Mouse (Mus musculus) intestine, embryonic 15.5 days (tissue): ENCODE results near the gene Tenm4. TPM values are rescaled to one million over a fixed set of nuclear protein-coding genes. Genes with fewer than 3 reads are reported as not detected.
A peak's percentile ranks its signal among the peaks of the same experiment; 100 is the strongest.

Source experiments
- ATAC-seq: fragments of 200-750 bp; cut with Nextera tagmentation; 2 replicates; pipeline ENCODE4 v1.8.0; 2017; ENCODE audit warnings: moderate TSS enrichment, moderate library complexity
- H3K27ac ChIP-seq: fragments of 300-500 bp; sonication (generic); 2 replicates; pipeline ENCODE4 v1.5.1; 2015; ENCODE audit warnings: mild to moderate bottlenecking, inconsistent platforms
- H3K27me3 ChIP-seq: fragments of 300-500 bp; sonication (generic); replicated peaks from 2 replicates; pipeline ENCODE4 v1.6.1; 2015; ENCODE audit warnings: inconsistent platforms
- H3K36me3 ChIP-seq: fragments of 300-500 bp; sonication (generic); 2 replicates; pipeline ENCODE4 v1.6.1; 2015; ENCODE audit warnings: inconsistent platforms
- H3K4me1 ChIP-seq: fragments of 300-500 bp; sonication (generic); replicated peaks from 2 replicates; pipeline ENCODE4 v1.6.1; 2015; ENCODE audit warnings: inconsistent platforms
- H3K4me2 ChIP-seq: fragments of 300-500 bp; sonication (generic); replicated peaks from 2 replicates; pipeline ENCODE4 v1.6.1; 2015; ENCODE audit warnings: mild to moderate bottlenecking, inconsistent platforms
- H3K4me3 ChIP-seq: fragments of 300-500 bp; sonication (generic); replicated peaks from 2 replicates; pipeline ENCODE4 v1.5.1; 2015; ENCODE audit warnings: inconsistent platforms
- H3K9ac ChIP-seq: fragments of 300-500 bp; sonication (generic); 2 replicates; pipeline ENCODE4 v1.6.1; 2015; ENCODE audit warnings: inconsistent platforms
- H3K9me3 ChIP-seq: fragments of 300-500 bp; sonication (generic); 2 replicates; pipeline ENCODE4 v1.6.1; 2016; ENCODE audit warnings: inconsistent platforms
- WGBS: fragments of 180-500 bp; shearing (Covaris S2); methylation state at CpG from one replicate; pipeline ENCODE4 v1.1.7; 2015; 5-methylcytosine and 5-hydroxymethylcytosine counted together
- polyA plus RNA-seq: library from polyadenylated mRNA; unstranded; fragments of >200 nt; fragmentation: Nextera tagmentation; extraction: Ambion mirVana; gene quantifications from 2 replicates; pipeline ENCODE4 v1.2.1, GENCODE M21; 2015

The Tenm4 gene
- polyA plus RNA-seq, 1 experiment from 2014 or later = 22.0 TPM

DNA sequence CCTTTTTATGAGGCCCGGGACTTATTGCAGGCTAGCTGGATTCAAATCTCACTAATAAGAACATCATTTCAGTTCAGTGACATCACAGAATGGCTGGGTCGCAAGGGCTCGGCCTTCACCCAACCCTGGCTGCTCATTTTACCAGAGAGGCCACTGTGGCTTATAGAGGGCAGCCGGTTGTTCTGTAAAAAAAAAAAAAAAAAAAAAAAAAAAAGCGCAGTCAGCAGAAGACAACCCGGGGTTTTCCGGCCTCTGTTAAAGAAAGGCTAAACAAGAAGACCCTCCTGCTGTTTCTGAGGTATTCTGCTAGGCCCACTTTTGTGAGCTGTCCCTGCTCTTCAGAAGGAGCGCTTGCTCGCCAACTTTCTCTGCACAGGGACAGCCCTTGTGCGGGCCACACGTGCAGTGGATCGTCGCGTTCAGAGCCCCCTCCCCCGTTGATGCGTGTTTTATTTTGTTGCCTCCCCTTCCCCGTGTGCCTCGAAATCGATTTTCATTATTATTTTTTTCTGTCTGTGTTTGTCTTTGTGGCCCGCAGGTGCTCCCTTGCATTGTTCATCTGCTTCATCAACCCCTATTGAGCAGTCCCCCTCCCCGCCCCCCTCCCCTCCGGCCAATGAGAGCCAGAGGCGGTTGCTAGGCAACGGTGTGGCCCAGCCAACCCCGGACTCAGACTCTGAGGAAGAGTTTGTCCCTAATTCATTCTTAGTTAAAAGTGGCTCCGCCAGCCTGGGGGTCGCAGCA, 472.6 kb downstream of the Tenm4 start:
- Histone ChIP-seq H3K4me1 (peaks cover 8% of the 10 kb centered on the region), H3K4me3 (peak overlapping the region; percentile 30), H3K27ac (no peak overlapping the region), H3K9me3 (no peaks in the 10 kb centered on the region), H3K9ac (no peak overlapping the region), H3K4me2 (peak overlapping the region; percentile 69), H3K36me3 (no peaks in the 10 kb centered on the region), H3K27me3 (no peaks in the 10 kb centered on the region)
- ATAC-seq = peak; percentile 95
- 3% methylated on average over 27 of the region's 27 CpGs for WGBS

DNA sequence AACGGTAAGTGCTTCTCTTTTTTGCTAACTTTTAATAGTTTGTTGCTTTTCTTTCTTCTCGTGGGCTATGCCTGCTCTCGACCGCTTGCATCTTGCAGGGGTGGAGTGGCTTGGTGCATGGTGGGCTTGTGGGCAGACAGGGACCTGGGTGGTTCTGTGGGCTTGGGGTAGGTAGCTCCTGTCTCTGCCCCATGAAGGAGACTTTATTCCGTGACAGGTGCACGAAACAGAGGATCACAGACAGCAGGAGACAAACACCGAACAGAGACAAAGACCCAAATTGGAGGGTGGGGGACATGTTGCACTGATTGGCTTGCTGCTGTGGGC, 473.1 kb downstream of the Tenm4 start:
- ATAC-seq = peak; percentile 60; the same call in 1 of the 2 replicates
- peak overlapping the region; percentile 30 for H3K4me3 ChIP-seq

DNA sequence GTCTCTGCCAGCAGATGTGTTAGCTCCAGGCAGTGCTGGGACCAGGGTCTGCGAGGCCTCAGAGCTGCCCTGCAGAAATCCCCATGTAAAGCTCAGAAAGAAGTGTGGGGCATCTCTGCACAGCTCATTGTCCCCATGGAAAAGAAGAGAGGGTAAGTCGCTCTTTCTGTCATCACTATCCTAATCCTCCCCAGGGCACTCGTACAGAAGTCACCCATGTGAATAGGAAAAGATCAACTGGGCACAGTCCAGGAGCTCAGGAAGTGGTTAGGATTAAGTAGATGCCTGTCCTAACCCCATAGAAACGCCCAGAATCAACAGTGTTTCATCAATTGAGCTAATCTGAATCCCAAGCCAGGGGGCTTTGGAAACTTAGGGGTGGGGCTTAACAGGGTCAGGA, 476.6 kb downstream of the Tenm4 start:
- H3K4me2 ChIP-seq = no peak overlapping the region
- H3K36me3 ChIP-seq = no peaks in the 10 kb centered on the region
- 46% methylated on average over 4 of the region's 4 CpGs for WGBS
- no peaks in the 10 kb centered on the region for H3K9me3 ChIP-seq
- H3K9ac ChIP-seq = no peak overlapping the region
- no peak overlapping the region for H3K27ac ChIP-seq
- peaks cover 12% of the 10 kb centered on the region for H3K4me1 ChIP-seq
- ATAC-seq = no peak
- H3K27me3 ChIP-seq = no peaks in the 10 kb centered on the region
- no peak overlapping the region for H3K4me3 ChIP-seq

More for the DNA sequence above, 473.1 kb downstream of the Tenm4 start:
- H3K9ac ChIP-seq = no peak overlapping the region
- 12% methylated on average over 7 of the region's 7 CpGs for WGBS
- no peaks in the 10 kb centered on the region for H3K27me3 ChIP-seq
- no peak overlapping the region for H3K27ac ChIP-seq
- no peaks in the 10 kb centered on the region for H3K36me3 ChIP-seq
- H3K4me2 ChIP-seq = peak overlapping the region; percentile 69
- no peaks in the 10 kb centered on the region for H3K9me3 ChIP-seq
- peaks cover 8% of the 10 kb centered on the region for H3K4me1 ChIP-seq

DNA sequence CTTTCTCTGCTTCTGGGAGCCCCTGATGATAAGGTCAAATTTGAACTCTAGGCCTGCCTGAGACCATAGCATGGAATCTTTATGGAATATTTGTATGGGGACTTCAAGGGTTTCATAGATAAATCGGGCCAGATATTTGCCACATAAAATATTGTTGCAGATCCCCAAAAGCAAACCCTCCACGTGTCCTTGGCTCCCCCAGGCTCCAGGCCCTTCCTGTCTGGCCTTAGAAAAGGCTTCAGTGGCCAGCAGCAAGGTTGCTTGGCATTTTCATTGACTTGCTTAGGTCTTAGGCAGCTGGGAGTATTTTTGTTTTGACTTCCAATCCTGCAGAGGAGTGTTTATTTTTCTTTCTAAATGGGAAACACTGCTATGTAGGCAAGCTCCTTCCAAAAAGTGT, 477.6 kb downstream of the Tenm4 start:
- peaks cover 12% of the 10 kb centered on the region for H3K4me1 ChIP-seq

DNA sequence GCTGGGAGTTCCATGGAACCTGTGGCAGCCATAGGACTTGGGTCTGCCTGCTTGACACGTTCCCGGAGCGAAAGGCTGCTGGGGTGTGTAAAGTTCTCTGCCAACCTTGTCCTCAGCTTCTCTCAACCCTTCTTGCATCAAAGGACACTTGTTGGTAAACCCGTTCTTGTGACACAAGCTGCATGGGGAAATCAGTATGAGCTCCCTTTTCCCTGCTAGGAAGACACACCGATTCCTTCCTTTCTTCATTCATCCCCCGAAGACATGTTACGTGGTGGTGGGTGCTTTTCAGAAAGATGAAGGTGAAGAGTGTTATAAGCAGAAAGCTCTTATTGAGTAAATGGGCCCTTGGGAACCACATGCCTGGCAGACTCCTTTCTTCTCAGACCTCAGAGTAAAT, 478.1 kb downstream of the Tenm4 start:
- H3K4me1 ChIP-seq = peaks cover 15% of the 10 kb centered on the region

More for the DNA sequence above, 477.6 kb downstream of the Tenm4 start:
- Histone ChIP-seq H3K27ac (no peak overlapping the region), H3K27me3 (no peaks in the 10 kb centered on the region), H3K9me3 (no peaks in the 10 kb centered on the region), H3K4me3 (no peak overlapping the region), H3K4me2 (no peak overlapping the region), H3K9ac (no peak overlapping the region), H3K36me3 (no peaks in the 10 kb centered on the region)
- no peak for ATAC-seq
- 59% methylated on average over 2 of the region's 2 CpGs for WGBS

DNA sequence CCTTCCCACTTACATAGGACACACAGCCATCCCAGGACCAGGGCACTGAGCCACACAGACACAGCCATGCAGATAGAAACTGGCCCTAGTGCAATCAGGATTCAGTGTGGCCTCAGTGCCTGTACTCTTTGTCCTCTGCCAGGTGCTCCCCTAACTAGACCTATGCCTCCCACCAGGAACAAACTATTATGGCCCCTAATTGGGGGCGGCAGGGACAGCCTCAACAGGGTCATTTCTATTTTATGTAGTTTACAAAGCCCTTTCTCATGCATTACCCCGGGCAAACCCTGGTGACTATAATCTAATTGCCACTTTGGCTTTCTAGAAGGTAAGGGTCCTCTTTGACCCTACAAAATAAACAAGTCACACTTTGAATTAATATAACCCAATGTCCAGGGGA, 479.4 kb downstream of the Tenm4 start:
- peaks cover 11% of the 10 kb centered on the region for H3K4me1 ChIP-seq
- 41% methylated on average over 2 of the region's 2 CpGs for WGBS
- H3K4me3 ChIP-seq = no peak overlapping the region
- H3K27ac ChIP-seq = no peak overlapping the region
- H3K4me2 ChIP-seq = no peak overlapping the region
- no peak overlapping the region for H3K9ac ChIP-seq
- no peak for ATAC-seq
- no peaks in the 10 kb centered on the region for H3K9me3 ChIP-seq
- no peaks in the 10 kb centered on the region for H3K27me3 ChIP-seq
- H3K36me3 ChIP-seq = no peaks in the 10 kb centered on the region

More for the DNA sequence above, 478.1 kb downstream of the Tenm4 start:
- no peaks in the 10 kb centered on the region for H3K9me3 ChIP-seq
- H3K27me3 ChIP-seq = no peaks in the 10 kb centered on the region
- no peak overlapping the region for H3K27ac ChIP-seq
- H3K4me2 ChIP-seq = no peak overlapping the region
- WGBS = 88% methylated on average over 7 of the region's 7 CpGs
- no peaks in the 10 kb centered on the region for H3K36me3 ChIP-seq
- ATAC-seq = no peak
- H3K9ac ChIP-seq = no peak overlapping the region
- H3K4me3 ChIP-seq = no peak overlapping the region

DNA sequence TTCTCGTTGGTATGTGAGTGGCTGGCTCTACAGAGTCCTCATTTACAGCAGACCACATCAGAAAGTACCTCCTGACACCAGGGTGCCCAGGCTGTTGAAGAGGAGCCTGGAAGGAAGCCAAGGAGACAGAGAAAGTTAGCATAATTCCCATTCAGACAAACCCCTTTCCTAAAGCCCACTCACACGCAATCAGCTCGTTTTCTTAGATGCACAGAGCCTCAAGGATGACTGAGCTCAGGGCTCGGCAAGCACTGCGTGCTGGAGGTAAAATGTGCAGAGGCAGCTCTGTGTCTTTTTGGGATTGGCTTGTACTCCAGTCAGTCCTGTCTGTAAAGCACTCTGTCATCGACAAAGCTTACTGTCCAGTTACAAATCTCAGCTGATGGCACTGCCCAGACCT, 480.0 kb downstream of the Tenm4 start:
- H3K4me1 ChIP-seq = peaks cover 11% of the 10 kb centered on the region
- 45% methylated on average over 6 of the region's 6 CpGs for WGBS
- no peak for ATAC-seq

DNA sequence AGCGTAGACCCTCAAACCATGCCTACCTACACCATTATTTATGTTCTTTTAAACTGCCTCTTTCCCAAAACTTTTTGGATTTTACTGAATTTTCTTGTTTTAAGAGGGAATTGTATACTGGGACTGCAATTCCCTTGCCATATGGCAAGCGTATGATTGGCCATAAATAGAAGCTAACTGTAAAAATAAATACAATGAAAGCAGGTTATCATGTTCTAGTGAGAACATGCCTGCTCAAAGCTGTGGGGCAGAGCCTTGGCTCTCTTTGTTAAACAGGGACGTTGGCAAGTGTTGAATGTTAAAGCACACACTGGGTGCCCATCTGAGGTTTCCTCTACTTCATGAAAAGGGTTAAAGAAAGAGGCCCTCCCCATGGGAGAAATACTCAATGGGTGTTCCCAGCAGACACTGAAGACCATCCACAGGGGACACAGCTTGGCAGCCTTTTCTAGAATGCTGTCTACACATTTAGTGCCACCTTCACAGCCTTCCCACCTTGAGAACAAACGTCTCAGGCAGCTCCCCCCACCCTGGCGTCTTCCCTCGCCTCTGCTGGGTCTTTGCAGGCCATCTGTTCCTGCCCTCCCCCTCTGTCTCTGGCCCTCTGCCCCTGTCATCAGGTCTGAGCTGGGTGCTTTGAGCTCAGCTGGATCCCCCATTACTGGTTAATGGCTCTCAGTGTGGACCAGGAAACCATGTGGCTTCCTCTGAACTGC, 480.7 kb downstream of the Tenm4 start:
- H3K9me3 ChIP-seq = no peaks in the 10 kb centered on the region
- no peak overlapping the region for H3K4me2 ChIP-seq
- no peak overlapping the region for H3K9ac ChIP-seq
- peaks cover 11% of the 10 kb centered on the region for H3K4me1 ChIP-seq
- WGBS = 44% methylated on average over 6 of the region's 6 CpGs
- no peaks in the 10 kb centered on the region for H3K36me3 ChIP-seq
- peak; percentile 56; the same call in 1 of the 2 replicates for ATAC-seq
- no peaks in the 10 kb centered on the region for H3K27me3 ChIP-seq
- H3K4me3 ChIP-seq = no peak overlapping the region
- no peak overlapping the region for H3K27ac ChIP-seq

More for the DNA sequence above, 480.0 kb downstream of the Tenm4 start:
- no peak overlapping the region for H3K4me3 ChIP-seq
- H3K27ac ChIP-seq = no peak overlapping the region
- H3K36me3 ChIP-seq = no peaks in the 10 kb centered on the region
- H3K27me3 ChIP-seq = no peaks in the 10 kb centered on the region
- no peak overlapping the region for H3K9ac ChIP-seq
- H3K9me3 ChIP-seq = no peaks in the 10 kb centered on the region
- H3K4me2 ChIP-seq = no peak overlapping the region

DNA sequence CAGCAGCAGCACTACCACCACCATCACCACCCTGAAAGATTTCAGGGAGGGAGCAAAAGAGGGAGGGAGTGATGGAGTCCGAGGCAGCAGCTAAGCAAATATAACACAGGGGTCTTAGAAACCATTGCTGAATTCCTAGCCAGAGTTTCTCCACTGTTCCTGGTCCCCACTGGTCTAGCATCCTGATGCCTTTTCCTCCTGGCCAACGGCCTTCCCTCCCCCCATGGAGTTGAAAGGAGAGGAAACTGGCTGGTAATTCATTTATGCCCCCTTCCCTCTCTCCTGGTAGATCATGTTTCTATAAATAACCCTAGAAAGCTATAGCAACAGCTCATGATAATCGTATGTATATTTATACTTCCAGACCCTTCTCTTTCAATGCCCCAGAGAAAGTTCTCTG, 481.8 kb downstream of the Tenm4 start:
- H3K9me3 ChIP-seq = no peaks in the 10 kb centered on the region
- peaks cover 18% of the 10 kb centered on the region for H3K4me1 ChIP-seq
- H3K36me3 ChIP-seq = no peaks in the 10 kb centered on the region
- no peak overlapping the region for H3K4me3 ChIP-seq
- H3K27me3 ChIP-seq = no peaks in the 10 kb centered on the region
- no peak for ATAC-seq
- H3K9ac ChIP-seq = no peak overlapping the region
- 21% methylated on average over 3 of the region's 3 CpGs for WGBS
- no peak overlapping the region for H3K4me2 ChIP-seq
- H3K27ac ChIP-seq = no peak overlapping the region

DNA sequence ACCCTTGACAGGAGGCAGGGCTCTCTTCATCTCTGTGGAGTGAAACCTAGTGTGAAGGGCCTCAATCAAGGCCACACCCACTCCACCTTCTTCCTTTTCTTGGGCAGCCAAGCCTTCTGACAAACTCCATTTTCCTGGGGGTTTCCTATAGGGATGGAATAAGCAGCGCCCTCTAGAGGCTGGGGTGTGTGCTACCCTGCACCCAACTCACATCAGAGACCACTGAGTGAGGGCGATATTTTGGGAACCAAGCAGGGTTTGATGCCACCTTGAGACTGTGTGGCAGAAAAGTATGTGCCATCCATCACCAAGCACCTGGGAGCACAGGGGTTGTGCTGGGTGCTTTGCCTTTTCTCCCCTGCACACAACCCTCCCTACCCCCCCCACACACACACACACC, 483.2 kb downstream of the Tenm4 start:
- Histone ChIP-seq H3K27ac (no peak overlapping the region), H3K4me2 (no peak overlapping the region), H3K4me1 (peaks cover 18% of the 10 kb centered on the region), H3K4me3 (no peak overlapping the region), H3K27me3 (no peaks in the 10 kb centered on the region), H3K9ac (no peak overlapping the region), H3K9me3 (no peaks in the 10 kb centered on the region), H3K36me3 (no peaks in the 10 kb centered on the region)
- no peak for ATAC-seq
- WGBS = 76% methylated on average over 2 of the region's 2 CpGs

DNA sequence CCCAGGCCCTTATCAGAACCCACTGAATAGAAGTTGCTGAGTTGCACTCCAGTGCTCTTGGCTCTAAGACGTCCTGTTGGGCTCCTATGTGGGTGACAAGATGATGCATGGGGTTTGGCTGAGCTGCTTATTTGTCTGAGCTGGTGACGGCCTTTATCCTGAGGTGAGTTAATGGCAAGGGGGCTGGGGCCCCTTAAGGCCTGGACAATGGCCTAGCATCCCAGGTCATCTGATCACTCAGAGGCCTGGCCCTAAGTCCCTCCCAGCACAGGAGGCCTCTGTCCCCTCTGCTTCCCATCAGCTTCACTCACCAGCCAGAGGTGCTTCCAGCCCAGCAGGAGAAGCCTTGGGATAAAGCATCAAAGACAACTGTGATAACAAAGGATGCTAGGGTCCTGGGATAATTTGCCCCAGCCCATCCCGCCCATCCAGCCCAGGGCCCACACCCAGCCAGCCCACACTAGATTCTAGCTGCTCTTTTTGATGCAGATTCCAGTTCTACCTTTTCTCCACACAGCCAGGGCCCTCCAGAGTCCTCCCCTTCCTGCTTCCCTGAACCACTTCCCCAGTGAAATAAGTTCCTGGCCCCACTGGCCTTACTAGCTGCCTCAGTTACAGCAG, 484.2 kb downstream of the Tenm4 start:
- Histone ChIP-seq H3K9me3 (no peaks in the 10 kb centered on the region), H3K27ac (no peak overlapping the region), H3K9ac (no peak overlapping the region), H3K4me1 (peaks cover 21% of the 10 kb centered on the region), H3K36me3 (no peaks in the 10 kb centered on the region), H3K27me3 (no peaks in the 10 kb centered on the region), H3K4me3 (no peak overlapping the region), H3K4me2 (no peak overlapping the region)
- no peak for ATAC-seq
- 72% methylated on average over 3 of the region's 3 CpGs for WGBS

DNA sequence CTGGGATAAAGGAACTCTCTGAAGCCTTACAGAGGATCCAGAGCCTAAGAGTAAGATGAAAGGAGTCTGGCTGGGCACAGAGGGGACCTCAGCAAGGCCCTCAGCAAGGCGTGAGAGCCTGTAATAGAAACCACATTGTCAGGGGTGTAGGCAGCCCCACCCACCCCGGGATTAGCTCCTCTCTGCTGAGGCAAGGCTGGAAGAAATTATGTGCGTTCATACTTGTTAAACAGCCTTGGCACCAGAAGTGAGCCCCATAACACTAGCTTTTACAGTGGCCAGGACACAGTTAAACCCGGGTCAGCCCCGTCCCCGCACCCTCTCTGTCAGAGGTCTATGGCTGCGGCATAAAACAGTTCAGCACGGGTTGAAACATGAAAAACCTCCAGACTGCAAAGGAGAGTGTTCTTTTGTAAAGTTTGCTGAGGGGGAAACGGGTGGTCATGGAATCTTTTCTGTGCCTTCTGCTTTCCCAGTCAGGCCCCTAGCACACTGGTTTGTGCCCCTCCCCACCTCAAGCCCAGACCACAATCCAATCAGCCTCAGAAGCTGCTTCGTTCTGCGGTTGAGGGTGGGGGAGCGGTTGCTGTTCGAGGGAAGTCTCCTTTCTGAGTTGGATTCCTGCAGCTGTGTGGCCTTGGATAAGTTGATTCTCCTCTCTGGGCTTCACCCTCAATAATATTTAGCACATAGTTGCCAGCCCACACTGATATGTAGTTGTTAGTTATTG, 486.2 kb downstream of the Tenm4 start:
- WGBS = 19% methylated on average over 13 of the region's 13 CpGs

More for the DNA sequence above, 486.2 kb downstream of the Tenm4 start:
- H3K9ac ChIP-seq = no peak overlapping the region
- H3K36me3 ChIP-seq = no peaks in the 10 kb centered on the region
- peaks cover 20% of the 10 kb centered on the region; the same call in 1 of the 2 replicates for H3K4me1 ChIP-seq
- no peak for ATAC-seq
- H3K4me3 ChIP-seq = no peak overlapping the region
- no peak overlapping the region for H3K27ac ChIP-seq
- no peaks in the 10 kb centered on the region for H3K9me3 ChIP-seq
- H3K27me3 ChIP-seq = no peaks in the 10 kb centered on the region
- H3K4me2 ChIP-seq = no peak overlapping the region
